ENCODE assay signal across 8 mouse cellular contexts in the genomic region with DNA sequence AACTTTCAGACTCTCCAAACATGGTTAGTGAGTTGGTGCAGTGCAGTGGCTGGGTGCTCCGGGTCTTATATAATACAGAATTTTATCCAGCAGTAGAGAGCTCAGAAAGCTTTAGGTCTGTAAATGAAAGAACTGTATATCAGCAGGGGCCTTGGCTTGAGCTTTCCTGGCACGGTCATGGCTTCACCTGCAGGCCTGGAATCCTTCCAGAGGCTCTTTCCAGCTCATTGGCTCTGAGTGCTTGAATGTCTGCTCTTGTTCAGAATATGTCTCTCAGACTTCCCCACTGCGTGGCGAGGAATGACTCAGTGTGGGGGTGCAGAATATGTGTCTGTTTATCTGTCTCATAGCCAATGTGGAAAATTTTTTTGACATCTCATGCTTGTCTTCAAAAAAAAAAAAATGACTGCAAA. TPM values are rescaled to one million over a fixed set of nuclear protein-coding genes. Genes with fewer than 3 reads are reported as not detected.
DNase-seq lines count a peak whose midpoint lies in the region; ATAC-seq lines count a peak whose summit lies in the region.

No protein-coding gene starts in this region.

- H3K27ac ChIP-seq in intestine, embryonic 16.5 days (ENCODE audit: low read length), result no peak overlapping the region

- H3K4me2 ChIP-seq in intestine, embryonic 16.5 days (ENCODE audit: low read depth, low read length), result no peak overlapping the region

- WGBS in intestine, embryonic 16.5 days, result 64% methylated on average over 4 of the region's 4 CpGs

- no peaks in the 10 kb centered on the region for H3K27me3 ChIP-seq in intestine, embryonic 16.5 days (replicated peaks; ENCODE audit: control insufficient read depth, insufficient read depth, low read length)

- 0 out of 2 replicates have a peak, but pooled peaks have one; percentile 33 for ATAC-seq in intestine, embryonic 16.5 days

- H3K36me3 ChIP-seq in intestine, embryonic 16.5 days (ENCODE audit: control insufficient read depth, insufficient read depth, low read length), result no peaks in the 10 kb centered on the region

- no peaks in the 10 kb centered on the region for H3K9me3 ChIP-seq in intestine, embryonic 16.5 days (ENCODE audit: control insufficient read depth, low read length)

- peak; percentile 35 for DNase-seq in adrenal gland, postnatal 10 days
- no peak for DNase-seq in adrenal gland, adult 8-10 months
- DNase-seq in MN1 (ENCODE audit: low spot score), result peak; percentile 79
- peak; percentile 31 for DNase-seq in fat pad, adult 2 months (ENCODE audit: extremely low read depth, low read depth, low spot score)
- DNase-seq in left cerebral cortex, adult 9 months (ENCODE audit: low spot score in 2 of 2), result peak; percentile 62 to 85
- peak; percentile 69 for DNase-seq in right cerebral cortex, postnatal 25 days
- no peak for DNase-seq in thymus, postnatal 25 days

- H3K9ac ChIP-seq in intestine, embryonic 16.5 days (ENCODE audit: low read depth, low read length), result no peak overlapping the region

- no peaks in the 10 kb centered on the region for H3K4me1 ChIP-seq in intestine, embryonic 16.5 days (ENCODE audit: control insufficient read depth, insufficient read depth, low read length)

- H3K4me3 ChIP-seq in intestine, embryonic 16.5 days (ENCODE audit: low read length), result no peak overlapping the region

RNA-seq across cellular contexts. Expression of gene Sec16b, which starts 11.6 kb away (rescaled TPM):
- 1 to 10 TPM; 4.6 to 6.2 TPM for total RNA-seq in adrenal gland, postnatal 10 days (2021)
- 1 to 10 TPM; 1.5 to 1.9 (median 1.7) TPM for total RNA-seq in adrenal gland, adult 8-10 months (2022)
- 17.5 and 22.7 TPM in 2 replicates for polyA plus RNA-seq in intestine, embryonic 16.5 days (2015; fragmentation: Nextera tagmentation; extraction: Ambion mirVana)

RNA-seq across cellular contexts. Expression of gene Cryzl2, which starts 59.7 kb away (rescaled TPM):
- total RNA-seq in adrenal gland, postnatal 10 days (2021), result 10 to 100 TPM; 33.8 to 34.5 TPM
- total RNA-seq in adrenal gland, adult 8-10 months (2022), result 10 to 100 TPM; 46.8 to 92.3 (median 64.6) TPM
- polyA plus RNA-seq in intestine, embryonic 16.5 days (2015; fragmentation: Nextera tagmentation; extraction: Ambion mirVana), result 12.7 and 13.1 TPM in 2 replicates

Comparison
In these comparisons a context has a peak if more than half of its experiments do, and no peak if none do; other contexts are left out.
1. DNase-seq: peak in adrenal gland, postnatal 10 days (single experiment), MN1 (single experiment), fat pad, adult 2 months (single experiment), left cerebral cortex, adult 9 months (2 of 2) and right cerebral cortex, postnatal 25 days (single experiment); none in adrenal gland, adult 8-10 months (single experiment) and thymus, postnatal 25 days (single experiment).